Mouse (Mus musculus) stomach, postnatal 0 days (tissue): ENCODE results near the gene Slc7a7.

Experiments
- CTCF ChIP-seq: IDR thresholded peaks from 2 replicates; pipeline ENCODE4 v1.5.1; 2016; ENCODE audit warnings: antibody characterized with exemption, low read depth, mild to moderate bottlenecking, moderate library complexity
- EP300 ChIP-seq: optimal IDR thresholded peaks from 2 replicates; pipeline ENCODE3; 2016; ENCODE audit warnings: antibody characterized with exemption

DNA sequence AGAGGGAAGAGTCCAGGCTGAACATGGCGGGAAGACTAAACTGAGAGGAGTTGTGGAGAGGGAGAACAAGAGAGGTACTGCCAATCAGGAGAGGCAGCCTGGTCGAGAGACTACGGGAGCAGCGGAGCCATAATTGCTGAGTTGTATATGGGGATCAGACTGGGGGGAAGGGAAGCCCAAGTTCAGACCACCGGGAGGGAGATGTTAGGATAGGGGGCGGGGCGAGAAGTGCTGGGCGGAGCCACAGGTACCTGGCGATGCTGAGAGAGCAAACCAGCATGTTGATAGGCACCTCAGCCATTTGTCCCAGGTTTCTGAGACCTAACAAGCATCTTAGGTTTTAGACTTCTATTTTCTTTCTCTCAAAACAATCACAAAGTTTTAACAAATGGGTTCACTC lies 88.4 kb downstream of the Slc7a7 start:
- TF ChIP-seq CTCF (no peak), EP300 (no peak)
